Mouse (Mus musculus) retina, postnatal 7 days (tissue): Measurements from ENCODE around the gene Pou2af1.

ENCODE experiments used
- DNase-seq: peaks from one replicate; pipeline ENCODE4 v3.0.0-alpha.2; 2012; ENCODE audit warnings: low read depth, low spot score

Pou2af1 gene

GRCm38 (mm10) chr9:51213023-51213728 lies at the start of gene Pou2af1:
TSS of gene Pou2af1 (plus strand) at chr9:51213708.
- DNase-seq, result no peak

DNA sequence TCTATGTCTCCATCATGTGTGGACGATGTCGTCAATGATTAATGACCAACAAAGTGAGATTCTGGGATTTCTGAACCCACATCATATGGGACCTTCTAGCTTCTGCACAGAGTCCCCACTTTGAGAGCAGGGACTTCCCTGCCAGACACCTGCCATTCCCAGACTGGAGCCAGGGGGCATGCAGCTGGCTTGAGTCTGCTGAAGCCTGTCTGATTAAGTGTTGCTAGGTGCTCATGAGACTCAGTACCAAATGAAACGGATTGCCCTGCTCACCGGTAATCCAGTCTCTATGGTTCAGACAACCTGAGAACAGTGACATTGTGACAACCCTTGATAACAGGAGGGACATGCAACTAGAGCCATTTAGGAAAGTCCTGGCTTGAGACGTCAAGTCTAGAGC lies 49.5 kb upstream of the Pou2af1 start:
- DNase-seq, result no peak

GRCm38 (mm10) chr9:51165312-51166180 lies 48.0 kb upstream of the Pou2af1 start, which contains the start of gene Gm32742:
TSS of gene Gm32742 (minus strand) at chr9:51165517.
- no peak for DNase-seq

- DNase-seq, result no peak
These were observed 45.6 kb upstream of the Pou2af1 start for GRCm38 (mm10) chr9:51167954-51168353.

DNA sequence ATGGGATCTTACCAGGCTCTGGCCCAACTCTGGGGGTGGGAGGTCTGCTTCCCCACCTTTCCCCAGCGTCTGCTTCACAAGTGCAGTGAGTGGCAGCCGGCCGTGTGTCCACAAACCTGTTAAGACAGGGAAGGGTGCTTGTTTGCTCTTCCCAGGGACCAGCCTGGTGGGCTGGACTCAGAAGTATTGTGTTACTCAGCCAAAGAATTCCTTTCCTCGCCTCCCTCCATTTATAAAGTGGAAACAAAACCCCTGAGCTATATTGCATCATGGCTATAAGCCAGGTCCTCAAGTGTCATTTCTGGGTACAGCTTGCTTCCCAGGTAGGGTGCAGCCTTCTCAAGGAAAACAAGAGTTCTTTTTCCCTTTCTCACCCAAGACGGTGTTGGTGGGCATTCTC lies 44.8 kb upstream of the Pou2af1 start:
- no peak for DNase-seq

- no peak for DNase-seq
These were observed 44.4 kb upstream of the Pou2af1 start for GRCm38 (mm10) chr9:51169133-51169532.

GRCm38 (mm10) chr9:51170298-51170697 lies 43.2 kb upstream of the Pou2af1 start:
- no peak for DNase-seq

GRCm38 (mm10) chr9:51174890-51175464 lies 38.5 kb upstream of the Pou2af1 start:
- no peak for DNase-seq

- no peak for DNase-seq
These were observed 37.8 kb upstream of the Pou2af1 start for GRCm38 (mm10) chr9:51175722-51176121.

DNA sequence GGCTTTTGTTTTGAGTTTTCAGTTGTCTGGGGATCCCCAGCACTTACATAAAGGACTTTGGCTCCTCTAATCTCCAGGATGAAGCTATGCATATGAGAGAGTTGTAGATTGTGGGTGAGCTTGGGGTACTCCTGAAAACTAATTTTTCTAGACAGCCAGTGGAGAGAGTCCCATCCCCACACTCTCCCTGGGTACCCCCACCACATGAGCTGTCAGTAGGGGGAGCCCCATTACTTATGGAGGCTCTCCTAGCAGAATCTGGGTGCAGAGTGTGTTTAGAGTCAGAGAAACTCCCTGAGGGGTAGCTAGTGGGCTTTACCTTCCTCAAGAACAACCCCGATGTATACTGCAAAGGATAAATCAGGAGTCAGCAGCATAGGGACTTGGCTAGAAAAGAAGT lies 35.2 kb upstream of the Pou2af1 start:
- no peak for DNase-seq

GRCm38 (mm10) chr9:51180621-51181020 lies 32.9 kb upstream of the Pou2af1 start:
- peak; percentile 19 for DNase-seq

- no peak for DNase-seq
These were observed 30.5 kb upstream of the Pou2af1 start for GRCm38 (mm10) chr9:51182716-51183710.

- no peak for DNase-seq
These were observed 28.1 kb upstream of the Pou2af1 start for GRCm38 (mm10) chr9:51185386-51185785.

DNA sequence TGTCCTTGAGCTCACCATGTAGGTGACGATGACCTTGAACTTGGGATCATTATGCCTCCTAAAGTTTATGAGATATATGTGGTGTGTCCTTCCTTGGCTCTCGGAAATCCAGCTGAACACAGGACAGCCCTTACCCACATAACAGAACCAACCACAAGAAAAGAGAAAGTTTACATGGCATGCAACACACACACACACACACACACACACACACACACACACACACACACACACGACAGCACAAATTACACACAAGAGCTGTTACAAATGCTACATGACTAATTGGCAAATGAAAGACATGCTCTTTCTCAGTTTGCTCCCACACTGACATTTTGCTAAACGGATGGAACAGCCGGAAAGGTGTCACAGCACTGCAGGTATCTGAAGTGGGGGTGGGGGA lies 27.6 kb upstream of the Pou2af1 start:
- no peak for DNase-seq

DNA sequence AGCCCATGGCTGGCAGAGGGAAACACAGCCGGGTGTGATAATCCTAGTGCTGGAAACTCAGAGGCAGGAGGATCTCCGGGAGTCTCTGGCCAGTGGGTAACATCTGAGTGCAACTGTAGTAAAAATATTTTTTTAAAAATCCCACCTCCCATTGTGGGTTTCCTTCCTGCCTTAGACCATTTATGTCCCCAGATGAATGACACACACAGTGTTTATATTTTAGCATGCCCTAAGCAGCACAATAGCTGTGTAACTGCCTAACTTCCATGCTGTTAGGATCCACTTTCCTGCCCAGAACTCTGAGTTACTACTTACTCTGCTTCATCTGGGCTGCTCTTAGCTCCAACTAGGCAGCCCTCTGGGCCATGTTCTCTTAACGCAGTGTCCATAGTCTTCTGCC lies 22.9 kb upstream of the Pou2af1 start:
- no peak for DNase-seq

DNA sequence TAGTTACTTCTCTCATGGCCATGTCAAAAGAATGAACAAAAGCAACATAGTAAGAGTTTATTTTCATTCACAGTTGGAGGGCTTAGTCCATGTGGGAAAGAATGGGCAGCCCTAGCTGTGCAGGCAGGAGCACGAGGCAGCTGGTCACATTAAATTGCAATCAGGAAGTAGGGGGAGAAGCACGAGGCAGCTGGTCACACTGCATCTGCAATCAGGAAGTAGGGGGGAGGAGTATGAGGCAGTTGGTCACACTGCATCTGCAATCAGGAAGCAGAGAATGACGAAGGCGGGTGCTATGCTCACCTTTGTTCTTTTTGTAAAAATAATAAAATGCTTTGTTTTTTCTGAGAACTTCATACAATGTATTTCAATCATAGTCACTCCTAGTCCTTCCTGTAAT lies 18.7 kb upstream of the Pou2af1 start:
- no peak for DNase-seq

GRCm38 (mm10) chr9:51208974-51209332 lies 4.6 kb upstream of the Pou2af1 start:
- no peak for DNase-seq

DNA sequence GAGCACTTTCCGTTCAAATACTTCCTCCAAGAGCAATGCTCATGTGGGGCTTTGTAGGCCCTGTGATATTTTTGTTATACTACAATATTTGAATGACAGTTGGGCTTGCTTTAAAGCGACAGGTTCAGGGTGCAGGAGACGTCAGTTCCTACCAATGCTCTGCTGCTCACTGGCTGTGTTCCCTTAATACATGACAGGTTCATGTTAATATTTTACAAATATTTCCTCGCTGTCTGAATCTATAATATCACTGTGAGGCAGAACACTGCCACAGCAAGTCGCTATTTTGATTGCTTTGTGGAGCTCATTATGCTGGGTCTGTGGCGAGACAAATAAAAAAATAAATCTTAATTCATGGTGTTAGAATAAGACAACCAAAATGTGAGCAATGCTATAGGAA lies 2.3 kb upstream of the Pou2af1 start:
- no peak for DNase-seq

- no peak for DNase-seq
These were observed 275 bp downstream of the Pou2af1 start for GRCm38 (mm10) chr9:51213729-51214237.

- no peak for DNase-seq
These were observed 1.8 kb downstream of the Pou2af1 start for GRCm38 (mm10) chr9:51215311-51215710.

GRCm38 (mm10) chr9:51215949-51216348 lies 2.4 kb downstream of the Pou2af1 start:
- DNase-seq, result no peak
